Mouse (Mus musculus) cerebellum, adult 8-10 months (tissue): ENCODE measurements around the gene Kif13a.

Experiments used
- DNase-seq: peaks from one replicate; pipeline ENCODE4 v3.0.0; 2022

The Kif13a gene

DNA sequence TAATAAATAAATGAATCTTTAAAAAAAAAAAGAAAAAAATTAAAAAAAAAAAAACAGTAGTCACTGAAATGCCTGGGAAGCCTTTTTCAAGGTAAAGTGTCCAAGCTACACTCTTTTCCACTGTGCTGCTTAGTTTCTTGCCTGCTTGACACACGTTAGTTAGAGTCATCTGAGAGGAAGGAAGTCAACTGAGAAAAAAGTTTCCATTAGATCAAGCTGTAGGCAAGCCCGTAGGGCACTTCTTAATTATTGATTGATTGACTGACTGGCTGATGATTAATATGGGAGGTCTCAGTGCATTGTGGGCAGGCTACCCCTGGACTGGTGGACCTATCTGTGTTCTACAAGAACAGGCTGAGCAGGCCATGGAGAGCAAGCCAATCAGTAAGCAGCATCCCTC is 9.9 kb downstream of the Kif13a start:
- DNase-seq = no peak

DNA sequence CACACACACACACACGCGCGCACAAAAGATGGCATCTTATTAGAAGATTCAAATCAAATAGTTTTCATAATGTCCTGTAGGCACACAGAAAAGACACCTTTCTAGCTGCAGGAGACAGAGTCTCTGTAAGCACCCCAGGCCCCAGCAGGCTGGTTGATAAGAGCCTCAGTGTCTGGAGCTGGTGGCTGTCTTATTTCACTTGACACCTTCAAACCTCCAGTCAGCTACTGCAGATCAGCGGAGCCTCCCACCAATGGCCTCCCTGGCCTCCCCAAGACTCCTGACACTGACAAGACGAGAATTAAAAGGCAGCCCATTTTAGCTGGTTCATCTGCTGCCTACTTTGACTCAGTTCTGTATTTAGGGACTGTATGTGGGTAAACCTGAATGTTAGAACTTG is 11.2 kb downstream of the Kif13a start:
- no peak for DNase-seq

DNA sequence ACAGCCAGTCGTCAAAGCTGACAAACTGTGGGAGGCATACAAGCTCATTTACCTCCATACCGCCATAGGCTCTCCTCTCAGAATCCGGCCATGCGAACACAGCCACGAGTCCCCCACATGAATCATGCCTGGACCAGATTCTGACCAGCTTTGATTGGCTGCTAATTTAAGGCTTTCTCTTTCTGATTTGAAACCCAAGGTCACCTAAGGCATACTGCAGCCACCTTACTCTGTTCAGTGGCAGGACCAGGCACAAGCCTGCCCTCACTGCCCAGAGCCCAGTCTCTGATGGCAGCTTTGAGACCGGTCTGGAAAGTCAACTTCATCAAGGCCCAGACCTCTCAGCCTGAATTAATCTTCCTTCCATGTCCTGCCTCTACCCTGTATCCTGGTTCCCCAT is 17.7 kb downstream of the Kif13a start:
- no peak for DNase-seq

DNA sequence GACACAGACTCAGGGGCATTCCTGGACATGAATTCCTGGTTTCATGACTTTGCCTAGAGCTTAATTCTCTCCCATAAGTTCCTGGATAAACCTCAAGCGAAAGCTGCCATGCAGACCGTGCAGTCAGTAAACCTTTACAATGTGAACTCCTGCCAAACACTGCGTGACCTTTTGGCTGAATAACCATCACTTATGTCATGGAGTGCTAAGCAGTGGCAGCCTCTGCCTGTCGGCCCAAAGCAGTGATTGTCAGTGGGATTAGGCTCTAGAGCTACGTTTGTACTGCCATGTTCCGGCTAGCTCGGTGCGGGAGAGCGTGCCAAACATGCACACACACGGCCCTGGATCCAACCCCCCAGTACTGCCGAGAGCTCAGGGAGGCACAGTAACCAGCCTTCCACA is 18.6 kb downstream of the Kif13a start:
- peak; percentile 41 for DNase-seq

DNA sequence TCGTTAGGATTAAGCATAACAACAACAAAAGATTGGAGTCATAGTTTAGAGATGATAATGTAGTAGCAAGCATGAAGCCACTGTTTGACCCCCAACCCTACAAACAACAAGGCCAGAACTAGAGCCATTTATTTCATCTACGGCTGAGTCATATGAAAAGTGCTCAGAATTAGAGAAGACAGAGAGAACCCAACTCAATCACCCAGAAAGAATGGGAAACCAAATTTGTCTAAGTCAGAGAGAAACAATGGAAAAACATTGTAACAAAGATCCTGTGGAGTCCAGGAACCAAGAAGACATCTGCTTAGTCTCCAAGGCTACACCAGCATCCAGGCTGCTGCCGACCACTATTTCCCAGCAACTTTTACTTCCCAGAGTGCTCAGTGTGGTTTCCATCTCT is 19.7 kb downstream of the Kif13a start:
- no peak for DNase-seq

DNA sequence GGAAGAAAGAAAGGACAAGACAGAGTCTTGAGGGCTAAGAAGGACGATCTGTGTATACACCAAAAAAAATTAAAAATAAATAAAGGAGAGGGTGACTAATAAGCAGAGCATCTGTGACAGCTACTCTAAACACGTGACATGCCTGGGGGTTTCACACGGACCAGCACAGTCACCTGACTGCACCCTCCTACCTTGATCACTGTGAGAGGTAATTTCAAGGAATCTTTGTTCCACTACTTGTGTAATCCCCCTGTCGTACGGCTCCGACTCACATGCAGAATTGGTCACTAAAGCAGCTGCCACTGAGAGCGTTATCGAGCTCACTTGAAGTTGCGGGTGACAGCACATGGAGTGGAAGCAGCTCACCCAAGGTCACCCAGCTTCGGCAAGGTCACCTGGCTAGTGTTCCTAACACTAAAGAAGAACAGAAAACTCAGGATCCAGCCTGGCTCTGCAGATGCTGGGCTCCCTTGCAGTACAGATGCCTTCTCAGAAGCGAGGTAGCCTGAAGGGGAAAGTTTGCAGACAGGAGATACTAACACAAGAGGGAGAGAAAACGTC is 20.6 kb downstream of the Kif13a start:
- DNase-seq = no peak

DNA sequence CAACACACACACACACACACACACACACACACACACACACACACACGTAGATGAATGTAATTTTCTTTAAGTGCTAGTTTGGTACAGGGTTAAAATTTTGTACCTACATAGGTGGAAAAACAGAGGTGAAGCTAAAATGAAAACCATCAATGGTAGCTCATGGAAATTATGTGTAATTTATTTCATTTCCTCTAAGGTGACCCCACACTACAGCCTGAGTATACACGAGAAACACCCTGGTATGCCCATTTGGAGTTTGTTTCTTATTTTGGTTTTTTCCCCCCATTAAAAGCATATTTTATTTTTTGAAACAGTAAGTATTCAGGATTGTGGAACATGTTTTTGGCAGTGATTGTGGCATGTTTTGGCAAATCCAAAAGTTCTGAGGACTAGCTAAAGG is 21.3 kb downstream of the Kif13a start:
- DNase-seq = no peak

DNA sequence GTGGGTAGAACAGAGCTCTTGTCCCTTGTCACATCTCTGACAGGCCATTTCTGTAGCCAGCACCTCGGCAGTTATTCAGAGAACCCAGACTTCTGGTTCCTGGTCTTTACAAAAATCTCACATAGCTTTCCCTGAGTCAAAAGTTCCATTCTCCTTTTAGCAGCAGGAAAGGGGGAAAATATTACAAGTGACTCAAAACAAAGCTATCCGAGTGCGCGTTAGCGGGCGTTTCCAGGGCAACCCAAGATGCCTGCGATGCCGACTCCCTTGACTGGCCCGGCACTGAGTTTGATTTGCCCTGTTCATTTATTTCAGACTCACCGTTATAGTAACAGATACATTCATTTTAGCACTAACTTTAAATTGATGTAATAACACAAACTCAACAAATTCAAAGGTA is 21.8 kb downstream of the Kif13a start:
- DNase-seq = no peak

DNA sequence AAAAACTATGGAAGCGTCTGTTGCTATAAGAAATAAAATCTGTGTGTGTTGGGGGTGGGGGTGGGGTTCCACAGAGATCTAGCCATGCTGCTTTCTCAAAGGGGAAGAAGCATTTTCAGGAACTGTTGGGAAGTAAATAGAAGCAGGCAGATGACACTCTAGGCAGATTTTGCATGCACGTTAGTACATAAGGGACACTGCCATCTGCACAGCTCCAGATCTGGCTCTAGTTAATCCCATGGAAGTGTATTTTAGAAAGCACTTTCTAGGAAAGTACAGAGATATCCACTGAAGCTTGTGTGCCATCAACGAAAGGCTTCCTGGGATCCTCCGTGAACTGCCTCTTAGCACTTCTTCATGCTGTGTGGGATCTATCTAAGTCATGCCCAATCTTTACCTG is 22.6 kb downstream of the Kif13a start:
- DNase-seq = no peak

DNA sequence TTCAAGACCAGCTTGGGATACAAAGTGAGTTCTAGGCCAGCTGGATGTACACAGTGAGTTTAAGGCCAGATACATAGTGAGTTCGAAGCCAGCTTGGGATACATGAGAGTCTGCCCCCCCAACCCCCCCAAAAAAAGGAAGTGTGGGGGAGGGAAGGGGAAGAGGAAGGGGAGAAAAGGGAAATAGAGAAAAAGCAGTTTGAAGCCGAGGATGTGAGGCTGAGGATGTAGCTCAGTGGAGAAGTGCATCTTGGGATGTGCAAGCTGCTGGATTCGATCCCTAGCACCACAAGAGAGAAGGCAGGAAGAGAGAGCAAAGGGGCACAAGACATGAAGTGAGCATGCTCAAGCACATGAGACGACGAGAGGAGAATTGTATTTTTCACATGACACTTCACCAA is 23.7 kb downstream of the Kif13a start:
- no peak for DNase-seq

DNA sequence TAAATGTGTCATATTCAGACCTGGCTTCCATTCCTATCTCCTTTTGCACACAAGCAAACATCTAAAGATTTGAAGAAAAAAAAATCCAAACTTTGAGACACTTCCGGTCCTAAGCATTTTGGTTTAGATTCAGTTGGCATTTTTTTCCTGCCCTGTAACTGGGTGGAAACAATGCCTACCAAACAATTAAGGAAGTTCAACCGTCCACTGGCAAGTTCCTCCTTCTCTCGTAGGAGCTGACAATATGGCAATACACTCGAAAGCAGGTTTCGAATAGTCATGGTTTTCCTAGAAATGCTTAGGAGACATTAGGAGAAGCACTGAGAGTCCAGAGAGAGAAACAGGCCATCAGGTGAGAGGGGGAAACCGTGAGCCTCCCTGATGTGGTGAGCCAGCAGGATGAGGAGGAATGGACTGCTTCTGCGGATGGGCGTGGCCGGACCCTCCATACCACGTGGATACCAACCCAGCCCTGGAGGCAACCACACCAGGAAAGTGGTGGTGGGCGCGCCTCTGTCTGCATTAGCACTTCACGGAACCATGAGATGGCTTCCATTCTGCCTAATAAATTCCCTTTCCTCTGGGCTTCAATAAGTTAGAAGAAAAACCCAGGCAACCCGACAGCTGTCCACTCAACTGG is 24.6 kb downstream of the Kif13a start:
- no peak for DNase-seq

DNA sequence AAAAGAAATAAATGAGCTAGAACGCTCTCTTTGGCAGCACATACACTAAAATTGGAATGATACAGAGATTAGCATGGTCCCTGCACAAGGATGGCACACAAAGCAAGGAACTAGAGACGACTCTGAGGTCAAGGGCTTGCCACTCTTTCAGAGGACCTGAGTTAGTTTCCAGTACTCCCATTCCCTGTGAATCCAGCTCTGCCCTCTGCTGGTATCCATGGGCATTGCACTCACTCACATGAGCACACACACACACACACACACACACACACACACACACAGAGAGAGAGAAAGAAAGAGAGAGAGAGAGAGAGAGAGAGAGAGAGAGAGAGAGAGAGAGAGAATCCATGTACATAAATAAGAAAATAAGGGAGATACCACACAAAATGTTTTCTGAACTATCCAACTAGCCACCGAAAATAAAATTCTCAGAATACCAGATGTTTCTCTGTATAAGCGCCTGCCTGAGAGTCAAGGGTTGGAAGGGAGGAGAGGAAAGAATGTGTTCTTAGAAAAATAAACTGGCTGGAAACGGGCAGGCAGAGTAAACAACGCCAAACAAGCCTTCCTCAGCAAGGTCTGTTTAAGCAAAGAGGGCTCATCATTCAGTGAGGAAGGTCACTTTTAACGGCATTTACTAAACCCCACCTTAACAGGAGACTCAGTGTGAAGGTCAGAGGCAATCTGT is 27.0 kb downstream of the Kif13a start:
- DNase-seq = no peak

DNA sequence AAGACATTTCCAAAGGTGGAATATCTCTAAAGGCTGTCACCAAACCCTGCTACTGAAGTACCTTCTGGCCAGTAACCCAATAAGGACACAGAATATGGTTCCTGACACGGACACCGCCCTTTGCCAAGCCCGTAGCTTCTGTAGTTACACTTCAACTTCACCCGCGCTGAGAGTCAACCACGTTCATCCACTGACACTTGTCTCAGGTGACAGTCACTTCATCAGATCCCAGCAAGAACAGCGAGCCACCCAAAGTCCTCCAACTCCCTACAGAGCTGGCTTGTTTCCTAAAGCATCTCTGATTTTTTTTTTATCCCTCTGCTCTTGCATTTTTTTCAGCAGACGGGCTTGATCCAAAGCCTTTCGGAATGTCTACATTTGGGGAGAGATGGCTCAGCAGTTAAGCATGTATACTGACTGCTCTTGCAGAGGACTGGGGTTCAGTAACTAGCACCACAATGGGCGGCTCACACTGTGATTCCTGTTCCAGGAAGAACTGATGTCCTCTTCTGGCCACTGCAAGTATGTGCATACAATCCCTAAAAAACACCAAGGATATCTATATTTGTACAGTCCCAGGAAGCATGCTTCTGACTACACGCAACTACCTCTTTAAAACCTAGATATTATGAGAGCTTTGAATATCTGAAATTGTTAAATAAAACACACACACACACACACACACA is 28.7 kb downstream of the Kif13a start:
- DNase-seq = no peak

DNA sequence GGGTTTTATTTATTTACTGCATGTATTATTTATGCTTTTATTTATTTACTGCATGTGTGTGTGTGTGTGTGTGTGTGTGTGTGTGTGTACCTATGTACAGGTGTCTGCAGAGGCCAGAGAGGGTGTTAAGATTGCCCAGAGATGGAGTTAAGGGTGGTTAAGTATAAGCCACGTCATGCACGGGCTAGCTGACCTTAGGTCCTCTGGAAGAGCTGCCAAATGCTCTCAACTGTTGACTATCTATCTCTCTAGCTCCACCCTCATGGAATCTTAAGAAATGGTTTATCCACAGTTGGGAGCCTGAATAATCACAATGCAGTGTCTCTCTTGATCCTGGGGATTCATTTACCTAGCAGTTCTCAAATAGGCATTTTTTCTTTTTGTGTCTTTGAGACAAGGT is 30.8 kb downstream of the Kif13a start:
- DNase-seq = no peak

DNA sequence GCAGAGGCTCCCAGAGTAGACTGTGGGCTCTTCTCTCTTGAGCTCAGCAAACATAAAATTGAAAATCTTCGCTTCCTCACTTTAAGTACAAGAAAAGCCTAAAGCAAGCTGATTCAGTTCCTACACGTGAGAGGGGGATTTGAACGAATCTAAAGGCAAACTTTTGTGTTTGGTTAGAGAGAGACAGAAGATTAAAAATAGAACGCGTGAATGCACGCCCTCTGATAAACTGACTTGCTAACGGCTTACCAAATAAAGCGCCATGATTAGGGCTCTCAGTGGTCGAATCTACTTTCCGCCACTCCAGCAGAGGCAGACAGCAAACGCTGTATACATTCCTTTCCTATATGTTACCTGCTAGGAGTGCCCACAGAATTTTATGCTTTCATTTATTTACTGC is 31.3 kb downstream of the Kif13a start:
- DNase-seq = no peak

DNA sequence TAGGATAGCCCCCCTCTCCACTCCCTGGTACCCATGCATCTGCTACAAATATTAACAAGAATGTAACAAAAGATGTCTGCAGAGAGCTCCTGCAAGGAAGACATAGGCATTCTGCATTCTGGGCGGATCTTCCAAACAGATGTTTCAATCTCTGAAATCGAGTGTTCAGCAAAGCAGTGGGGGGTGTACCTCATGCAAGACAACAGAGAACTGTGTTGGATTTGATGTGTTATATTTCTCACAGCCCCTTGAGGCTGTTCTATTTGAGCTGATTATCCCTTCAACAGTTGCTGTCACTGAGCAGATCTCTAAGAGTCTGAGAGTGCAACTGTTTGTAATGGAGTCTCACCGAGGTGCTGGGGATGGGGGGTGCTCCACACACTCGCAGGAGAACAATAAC is 37.3 kb downstream of the Kif13a start:
- no peak for DNase-seq

DNA sequence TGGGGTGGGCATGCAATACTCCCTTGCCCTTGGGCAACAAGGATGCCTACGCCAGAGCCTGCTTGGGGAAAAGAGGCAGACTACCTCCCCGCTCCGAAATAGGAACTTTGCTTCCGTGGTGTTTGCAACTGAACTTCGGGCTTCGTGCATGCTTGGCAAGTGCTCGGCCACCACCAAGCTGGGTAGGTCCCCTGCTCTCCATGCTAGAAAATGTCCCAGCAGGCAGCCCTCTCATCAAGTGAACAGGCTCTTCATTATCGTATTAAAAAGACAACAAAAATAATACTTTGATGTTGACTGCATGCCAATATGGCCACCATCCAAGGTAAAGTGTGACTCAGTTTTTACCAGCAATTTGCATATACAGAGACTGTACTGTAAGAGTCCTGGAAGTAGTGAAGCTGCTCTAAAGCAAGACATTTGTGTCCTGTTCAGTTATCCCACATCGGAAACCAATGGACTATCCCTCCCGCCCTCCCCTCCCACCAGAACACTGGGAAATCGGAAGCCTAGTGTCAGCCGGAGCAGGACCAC is 41.5 kb downstream of the Kif13a start:
- no peak for DNase-seq

DNA sequence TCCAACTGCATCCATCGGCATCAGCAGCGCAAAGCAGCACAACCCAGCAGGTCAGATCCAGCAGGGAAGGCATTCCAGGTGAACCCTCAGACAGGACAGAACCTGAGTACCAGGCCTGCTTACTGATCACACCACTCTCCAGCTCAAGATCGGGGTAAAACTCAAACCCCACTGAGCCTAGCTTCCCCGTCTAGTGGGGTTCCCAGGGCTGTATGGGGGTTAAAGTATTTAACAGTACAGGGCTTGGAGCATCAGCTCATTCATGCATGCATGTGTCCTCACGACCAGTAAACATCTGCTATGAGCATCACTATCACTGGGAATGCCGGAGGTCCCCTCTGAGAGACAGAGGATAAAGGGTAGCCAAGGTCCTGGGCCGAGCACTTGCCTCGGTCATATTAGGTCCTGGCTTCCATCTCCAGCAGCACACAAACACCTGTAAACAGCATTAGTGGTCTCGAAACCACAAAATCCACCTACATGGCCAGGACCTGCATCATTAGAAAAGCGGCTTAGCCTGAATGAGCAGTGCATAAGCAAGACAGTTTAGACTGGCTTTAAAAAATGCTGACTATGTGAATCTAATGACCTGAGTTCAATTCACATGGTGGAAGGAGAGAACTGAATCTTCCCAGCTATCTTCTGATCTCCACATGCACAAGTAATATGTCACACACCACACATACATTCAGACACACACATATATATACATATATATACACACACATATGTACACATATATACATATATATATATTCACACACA is 43.0 kb downstream of the Kif13a start:
- DNase-seq = no peak

DNA sequence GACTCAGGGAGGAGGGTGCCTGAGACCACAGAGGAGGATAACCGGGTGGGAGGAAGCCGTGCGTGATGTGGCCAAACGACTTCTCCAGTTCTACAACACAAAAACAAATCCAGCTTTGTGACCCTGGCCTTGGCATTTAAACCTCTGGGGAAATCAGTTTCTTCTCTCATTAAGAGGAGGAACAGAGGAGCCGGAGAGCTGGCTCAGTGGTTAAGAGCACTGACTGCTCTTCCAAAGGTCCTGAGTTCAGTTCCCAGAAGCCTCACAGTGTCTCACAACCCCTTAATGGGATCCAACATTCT is 44.0 kb downstream of the Kif13a start:
- no peak for DNase-seq

DNA sequence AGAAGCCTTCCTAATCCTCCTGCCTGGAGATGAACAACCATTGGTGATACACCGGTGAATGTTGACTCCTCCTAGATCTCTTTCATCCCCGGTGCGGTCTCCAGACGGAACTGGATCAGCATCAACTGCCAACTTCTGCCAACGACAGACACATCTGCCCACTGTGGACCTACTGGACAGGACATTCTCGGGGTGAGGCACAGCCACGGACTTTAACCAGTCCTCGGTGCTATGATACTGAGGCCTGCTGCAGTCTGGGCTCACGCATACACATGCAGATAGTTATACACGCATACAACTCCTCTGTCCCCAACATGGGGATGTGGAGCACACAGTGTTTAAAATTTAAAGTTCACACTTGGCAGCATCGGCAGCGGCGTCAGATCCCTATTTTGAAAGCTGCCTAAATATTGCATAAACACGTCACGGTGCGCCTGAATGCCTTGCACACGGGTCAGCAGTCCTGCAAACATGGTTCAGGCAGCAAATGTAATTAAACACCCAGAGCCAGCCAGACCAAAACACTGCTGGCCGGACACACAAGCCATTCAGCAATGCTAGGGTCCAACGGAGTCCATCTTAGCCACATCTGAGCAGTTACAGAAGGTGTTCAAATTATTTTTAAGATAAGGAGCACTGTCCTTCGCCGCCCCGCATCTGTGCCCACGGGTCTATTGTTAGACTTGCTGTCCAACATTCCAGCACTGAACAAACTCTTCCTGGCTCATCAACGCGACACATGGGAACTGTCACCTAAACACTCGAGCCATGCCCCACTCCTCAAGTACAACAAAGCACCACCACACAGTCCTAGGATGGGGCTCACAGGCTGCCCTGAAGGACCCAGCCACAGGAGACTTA is 44.5 kb downstream of the Kif13a start:
- no peak for DNase-seq

DNA sequence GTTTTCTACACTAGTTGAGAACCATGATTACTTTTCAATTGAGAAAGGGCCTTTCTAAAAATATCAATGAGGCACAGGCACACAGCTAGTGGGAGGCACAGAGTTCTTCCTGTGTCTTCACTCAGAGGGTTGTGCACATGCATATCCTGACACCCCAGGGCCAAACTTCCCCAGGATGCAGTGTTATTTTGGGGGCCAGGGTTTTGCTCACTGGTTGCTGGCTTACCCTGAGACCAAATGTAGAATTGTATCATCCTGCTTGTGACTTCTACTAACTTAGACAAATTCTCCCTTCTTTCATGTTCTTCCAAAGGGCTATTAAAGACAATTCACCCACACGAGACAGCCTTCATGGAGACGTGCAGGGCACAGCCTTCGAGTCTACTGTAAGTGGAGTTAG is 45.7 kb downstream of the Kif13a start:
- DNase-seq = no peak

DNA sequence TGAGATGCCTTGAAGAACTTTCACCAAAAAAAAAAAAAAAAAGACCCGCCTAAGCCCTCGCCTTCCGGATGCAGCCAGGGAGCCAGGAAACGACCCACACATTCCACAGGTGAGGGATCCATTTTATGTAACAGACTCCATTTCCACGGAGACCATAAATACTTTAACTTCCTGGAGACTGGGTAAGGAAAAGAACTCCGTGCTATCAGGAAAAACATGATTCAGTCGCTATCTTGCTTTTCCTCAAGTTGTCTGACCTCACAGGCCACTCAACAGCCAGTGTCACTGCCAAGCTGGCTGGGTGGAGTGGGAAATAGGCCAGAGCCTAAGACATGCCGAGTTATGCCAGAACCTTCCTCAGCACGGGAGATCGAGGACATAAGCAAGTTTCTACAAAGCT is 46.3 kb downstream of the Kif13a start:
- DNase-seq = no peak
